Mouse (Mus musculus): ENCODE results near the gene Def6.

GRCm38 (mm10) chr17:28237362-28237761 lies 29.8 kb downstream of the Def6 start:
- TF ChIP-seq CTCF (IDR thresholded peaks at IDR 0.05; ENCODE audit: control insufficient read depth, insufficient read depth, low read length) (no peak), POLR2A (IDR thresholded peaks at IDR 0.05; ENCODE audit: borderline replicate concordance, control insufficient read depth, low read depth, low read length) (no peak)
